Mouse (Mus musculus) cerebellum, adult 11-12 months (tissue): ENCODE measurements around the gene Nxpe2.
A peak's percentile ranks its signal among the peaks of the same experiment; 100 is the strongest.
"Not testable (repeated sequence)": the region's sequence is repeated elsewhere in the genome, so short reads cannot be mapped to it uniquely, and the experiment has no call there.

ENCODE experiments used
- DNase-seq: peaks from one replicate; pipeline ENCODE4 v3.0.0; 2022

The Nxpe2 gene

GRCm38 (mm10) chr9:48353148-48353698 is at the start of gene Nxpe2:
Gene Nxpe2 (minus strand): TSS chr9:48353454.
- no peak for DNase-seq

GRCm38 (mm10) chr9:48389983-48390382 is 36.7 kb upstream of the Nxpe2 start:
- no peak for DNase-seq

- no peak for DNase-seq
These were observed 35.2 kb upstream of the Nxpe2 start for GRCm38 (mm10) chr9:48388451-48388850.

- no peak for DNase-seq
These were observed 21.1 kb upstream of the Nxpe2 start for GRCm38 (mm10) chr9:48374357-48374756.

- DNase-seq: no peak
These were observed 20.1 kb upstream of the Nxpe2 start for GRCm38 (mm10) chr9:48373232-48373878.

GRCm38 (mm10) chr9:48362743-48363142 is 9.5 kb upstream of the Nxpe2 start:
- no peak for DNase-seq

GRCm38 (mm10) chr9:48361815-48362631 is 8.8 kb upstream of the Nxpe2 start:
- no peak for DNase-seq

GRCm38 (mm10) chr9:48360826-48361225 is 7.6 kb upstream of the Nxpe2 start:
- no peak for DNase-seq

- no peak for DNase-seq
These were observed 3.8 kb upstream of the Nxpe2 start for GRCm38 (mm10) chr9:48357097-48357496.

GRCm38 (mm10) chr9:48354793-48355192 is 1.5 kb upstream of the Nxpe2 start:
- DNase-seq: peak; percentile 59

- DNase-seq: no peak
These were observed 868 bp upstream of the Nxpe2 start for GRCm38 (mm10) chr9:48354122-48354521.

- DNase-seq: no peak
These were observed 7.4 kb downstream of the Nxpe2 start for GRCm38 (mm10) chr9:48345866-48346265.

GRCm38 (mm10) chr9:48345456-48345855 is 7.8 kb downstream of the Nxpe2 start:
- DNase-seq: no peak

- DNase-seq: no peak
These were observed 12.4 kb downstream of the Nxpe2 start for GRCm38 (mm10) chr9:48340708-48341380.

GRCm38 (mm10) chr9:48339563-48339962 is 13.7 kb downstream of the Nxpe2 start:
- no peak for DNase-seq

GRCm38 (mm10) chr9:48338783-48339455 is 14.3 kb downstream of the Nxpe2 start:
- no peak for DNase-seq

GRCm38 (mm10) chr9:48329597-48329996 is 23.7 kb downstream of the Nxpe2 start:
- DNase-seq: no peak

GRCm38 (mm10) chr9:48326338-48326737 is 26.9 kb downstream of the Nxpe2 start:
- DNase-seq: no peak

- DNase-seq: no peak
These were observed 37.4 kb downstream of the Nxpe2 start for GRCm38 (mm10) chr9:48315825-48316224.

- no peak for DNase-seq
These were observed 39.1 kb downstream of the Nxpe2 start for GRCm38 (mm10) chr9:48314194-48314593.

- no peak for DNase-seq
These were observed 42.0 kb downstream of the Nxpe2 start for GRCm38 (mm10) chr9:48311241-48311640.

- DNase-seq: not testable (repeated sequence)
These were observed 49.7 kb downstream of the Nxpe2 start for GRCm38 (mm10) chr9:48303564-48303963.

GRCm38 (mm10) chr9:48298983-48299382 is 54.3 kb downstream of the Nxpe2 start:
- no peak for DNase-seq
